Mouse (Mus musculus): ENCODE data around the gene Bsdc1. TPM values are rescaled to one million over a fixed set of nuclear protein-coding genes. Genes with fewer than 3 reads are reported as not detected.

Gene Bsdc1
- polyA plus RNA-seq, 1 experiment: 31.5 TPM

DNA sequence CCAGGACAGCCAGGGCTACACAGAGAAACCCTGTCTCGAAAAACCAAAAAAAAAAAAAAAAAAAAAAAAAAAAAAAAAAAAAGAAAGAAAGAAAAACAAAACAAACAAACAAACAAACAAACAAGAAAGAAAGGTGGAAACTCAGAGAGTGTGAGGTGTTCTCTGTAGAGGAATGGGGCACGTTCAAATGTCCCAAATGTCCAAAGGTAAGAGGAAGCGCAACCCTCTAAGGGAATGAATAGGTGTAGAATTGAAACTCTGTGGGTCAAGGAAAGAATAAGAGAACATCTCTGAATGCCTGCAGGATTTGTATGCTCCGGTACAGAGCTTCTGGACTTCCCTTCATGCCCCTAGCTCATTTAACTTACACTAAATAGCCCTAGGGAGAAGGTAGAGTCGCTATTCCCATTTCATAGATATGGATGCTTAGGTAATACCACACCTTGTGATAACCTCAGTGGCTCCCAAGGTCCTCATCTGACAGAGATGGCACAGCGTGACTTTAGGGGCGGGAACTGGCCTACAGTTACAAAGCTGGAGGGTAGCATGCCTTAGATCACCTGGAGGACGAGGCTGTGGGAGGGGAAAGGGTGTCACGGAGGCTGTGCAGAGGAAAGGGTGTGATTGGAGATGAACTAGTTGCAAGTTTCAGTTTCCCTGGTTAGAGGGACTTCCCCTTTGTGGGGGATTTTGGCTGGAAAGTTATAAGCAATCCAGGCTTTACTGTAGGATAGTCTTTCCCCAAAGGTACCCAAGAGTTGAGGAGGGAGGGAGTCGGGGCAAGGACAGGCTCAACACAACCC lies 46.3 kb downstream of the Bsdc1 start:
- Histone ChIP-seq H3K27ac (ENCODE audit: insufficient read depth, low read length) (no peak overlapping the region), H3K4me1 (ENCODE audit: control insufficient read depth, insufficient read depth, insufficient read length) (peaks cover 10% of the 10 kb centered on the region; the same call in 1 of the 2 replicates), H3K36me3 (ENCODE audit: control insufficient read depth, insufficient read depth, low read length) (no peaks in the 10 kb centered on the region), H3K4me3 (ENCODE audit: extremely low read depth, insufficient read depth, insufficient read length) (no peak overlapping the region), H3K27me3 (ENCODE audit: control insufficient read depth, insufficient read depth, low read length) (no peaks in the 10 kb centered on the region)
- DNase-seq (ENCODE audit: low read depth in 1 of 2, low spot score in 2 of 2): no peak
- TF ChIP-seq POLR2A (IDR thresholded peaks at IDR 0.05; ENCODE audit: low read depth, low read length) (no peak), CTCF (IDR thresholded peaks at IDR 0.05; ENCODE audit: extremely low read depth, insufficient read depth, insufficient read length, insufficient replicate concordance) (no peak)
- WGBS: 44% methylated on average over 10 of the region's 10 CpGs

DNA sequence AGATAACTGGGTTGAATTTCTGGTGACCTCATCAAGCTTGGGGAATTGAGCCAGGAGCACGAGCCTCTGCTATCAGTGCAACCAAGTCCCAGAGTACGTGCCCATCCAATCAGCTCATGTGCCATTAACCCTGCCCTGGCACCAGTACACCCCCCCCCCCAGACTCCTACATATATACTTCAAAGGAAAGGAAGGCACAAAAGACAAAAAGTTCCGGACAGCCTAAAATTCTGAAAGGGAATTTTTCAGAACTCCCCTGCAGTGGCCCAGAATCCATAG lies 46.8 kb downstream of the Bsdc1 start:
- no peaks in the 10 kb centered on the region for H3K36me3 ChIP-seq (ENCODE audit: control insufficient read depth, insufficient read depth, low read length)
- H3K4me1 ChIP-seq (ENCODE audit: control insufficient read depth, insufficient read depth, insufficient read length): peaks cover 8% of the 10 kb centered on the region
- H3K4me3 ChIP-seq (ENCODE audit: extremely low read depth, insufficient read depth, insufficient read length): no peak overlapping the region
- H3K27ac ChIP-seq (ENCODE audit: insufficient read depth, low read length): no peak overlapping the region
- no peak for DNase-seq (ENCODE audit: low read depth in 1 of 2, low spot score in 2 of 2)
- 58% methylated on average over 3 of the region's 3 CpGs for WGBS
- TF ChIP-seq POLR2A (IDR thresholded peaks at IDR 0.05; ENCODE audit: low read depth, low read length) (no peak), CTCF (IDR thresholded peaks at IDR 0.05; ENCODE audit: extremely low read depth, insufficient read depth, insufficient read length, insufficient replicate concordance) (no peak)
- H3K27me3 ChIP-seq (ENCODE audit: control insufficient read depth, insufficient read depth, low read length): no peaks in the 10 kb centered on the region

DNA sequence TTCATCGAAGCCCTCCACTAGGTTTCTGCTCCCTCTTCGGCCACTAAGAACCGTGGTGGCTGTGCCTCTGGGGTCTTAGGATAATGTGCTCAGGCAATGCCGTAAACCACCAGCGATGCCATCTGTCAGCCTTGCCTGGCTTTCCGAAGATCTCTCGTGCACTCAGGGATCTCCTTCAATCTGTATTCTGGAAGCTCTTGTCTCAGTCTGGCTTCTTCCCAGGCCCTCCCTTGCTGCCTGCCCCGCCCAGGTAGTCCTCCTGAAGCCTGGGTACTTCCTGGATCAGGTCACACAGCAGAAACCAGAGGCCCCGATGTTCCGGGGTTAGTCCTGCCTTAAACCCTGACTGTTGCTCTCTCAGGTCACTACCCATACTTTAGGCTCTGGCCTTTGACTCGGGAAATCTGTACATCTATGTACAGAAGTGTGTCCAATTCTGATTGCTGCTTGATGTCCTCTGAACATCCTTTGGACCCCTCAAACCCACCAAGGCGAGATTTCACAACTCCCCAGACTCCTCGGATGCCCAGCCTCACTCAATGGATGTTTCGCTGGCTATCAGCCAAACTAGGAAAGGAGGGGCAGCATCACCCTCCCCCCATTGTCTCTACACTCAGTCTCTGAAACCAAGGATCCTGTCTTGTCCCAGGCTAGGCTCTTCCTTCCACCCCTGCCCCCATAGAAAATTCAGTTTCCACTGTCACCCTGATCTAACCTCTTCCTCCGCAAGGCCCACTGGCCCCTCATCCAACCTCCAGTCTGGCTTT lies 47.6 kb downstream of the Bsdc1 start:
- TF ChIP-seq POLR2A (IDR thresholded peaks at IDR 0.05; ENCODE audit: low read depth, low read length): no peak
- TF ChIP-seq CTCF (IDR thresholded peaks at IDR 0.05; ENCODE audit: extremely low read depth, insufficient read depth, insufficient read length, insufficient replicate concordance): no peak
- no peak overlapping the region for H3K4me3 ChIP-seq (ENCODE audit: extremely low read depth, insufficient read depth, insufficient read length)
- no peaks in the 10 kb centered on the region for H3K36me3 ChIP-seq (ENCODE audit: control insufficient read depth, insufficient read depth, low read length)
- peaks cover 12% of the 10 kb centered on the region for H3K4me1 ChIP-seq (ENCODE audit: control insufficient read depth, insufficient read depth, insufficient read length)
- WGBS: 80% methylated on average over 15 of the region's 15 CpGs
- H3K27ac ChIP-seq (ENCODE audit: insufficient read depth, low read length): no peak overlapping the region
- DNase-seq (ENCODE audit: low read depth in 1 of 2, low spot score in 2 of 2): no peak
- peaks cover 3% of the 10 kb centered on the region; the same call in 1 of the 2 replicates for H3K27me3 ChIP-seq (ENCODE audit: control insufficient read depth, insufficient read depth, low read length)

DNA sequence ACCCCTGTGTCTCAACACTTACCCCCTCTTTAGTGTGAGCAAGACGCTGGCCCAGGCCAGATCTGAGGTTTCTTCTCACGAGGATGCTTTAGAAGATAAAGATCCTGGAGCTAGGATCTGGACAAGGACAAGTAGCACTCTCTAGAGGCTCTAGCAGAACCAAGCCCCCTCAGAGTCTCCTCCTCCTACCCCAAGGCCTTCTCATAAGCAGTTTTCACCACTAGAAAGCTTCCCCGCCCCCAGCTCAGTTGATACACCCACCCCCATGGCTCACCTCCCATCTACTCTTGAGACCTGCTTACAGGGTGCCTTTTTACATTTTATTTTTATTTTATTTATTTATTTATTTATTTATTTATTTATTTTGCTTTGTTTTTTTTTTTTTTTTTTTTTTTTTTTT lies 48.3 kb downstream of the Bsdc1 start:
- Histone ChIP-seq H3K36me3 (ENCODE audit: control insufficient read depth, insufficient read depth, low read length) (no peaks in the 10 kb centered on the region), H3K27me3 (ENCODE audit: control insufficient read depth, insufficient read depth, low read length) (peaks cover 4% of the 10 kb centered on the region; the same call in 1 of the 2 replicates), H3K4me3 (ENCODE audit: extremely low read depth, insufficient read depth, insufficient read length) (no peak overlapping the region), H3K27ac (ENCODE audit: insufficient read depth, low read length) (no peak overlapping the region), H3K4me1 (ENCODE audit: control insufficient read depth, insufficient read depth, insufficient read length) (peaks cover 15% of the 10 kb centered on the region)
- WGBS: 85% methylated on average over 3 of the region's 3 CpGs
- TF ChIP-seq CTCF (IDR thresholded peaks at IDR 0.05; ENCODE audit: extremely low read depth, insufficient read depth, insufficient read length, insufficient replicate concordance) (no peak), POLR2A (IDR thresholded peaks at IDR 0.05; ENCODE audit: low read depth, low read length) (no peak)
- no peak for DNase-seq (ENCODE audit: low read depth in 1 of 2, low spot score in 2 of 2)

DNA sequence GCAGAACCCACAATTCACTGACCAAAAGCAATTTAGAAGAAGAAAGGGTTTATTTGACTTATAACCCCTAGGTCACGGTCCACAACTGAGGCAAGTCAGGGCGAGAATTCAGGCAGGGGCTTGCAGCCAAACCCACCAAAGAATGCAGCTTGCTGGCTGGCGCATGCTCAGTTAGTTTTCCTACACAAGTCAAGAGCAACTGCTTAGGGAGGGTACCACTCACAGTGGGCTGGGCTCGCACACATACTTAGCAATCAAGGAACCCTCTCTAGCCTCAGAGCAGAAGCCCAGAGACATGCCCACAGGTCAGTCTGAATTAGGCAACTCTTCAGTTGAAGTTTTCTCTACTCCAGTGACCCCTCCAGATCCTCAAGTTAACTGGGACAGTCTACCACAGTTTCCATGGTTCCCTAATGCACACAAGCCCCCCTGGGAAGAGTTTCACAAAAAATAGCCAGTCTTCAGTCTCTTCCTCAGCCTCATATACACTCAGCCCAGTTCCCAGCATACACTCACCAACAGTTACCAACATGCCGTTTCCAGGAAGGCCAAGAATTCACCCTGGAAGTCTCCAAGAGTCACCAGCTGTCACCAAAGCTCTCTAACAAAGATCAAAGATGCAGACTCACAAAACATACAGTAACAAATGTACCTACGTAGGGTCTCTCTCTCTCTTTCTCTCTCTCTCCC lies 49.5 kb downstream of the Bsdc1 start:
- no peaks in the 10 kb centered on the region for H3K36me3 ChIP-seq (ENCODE audit: control insufficient read depth, insufficient read depth, low read length)
- no peak for DNase-seq (ENCODE audit: low read depth in 1 of 2, low spot score in 2 of 2)
- peaks cover 16% of the 10 kb centered on the region for H3K4me1 ChIP-seq (ENCODE audit: control insufficient read depth, insufficient read depth, insufficient read length)
- no peak overlapping the region for H3K27ac ChIP-seq (ENCODE audit: insufficient read depth, low read length)
- peaks cover 4% of the 10 kb centered on the region; the same call in 1 of the 2 replicates for H3K27me3 ChIP-seq (ENCODE audit: control insufficient read depth, insufficient read depth, low read length)
- no peak for TF ChIP-seq CTCF (IDR thresholded peaks at IDR 0.05; ENCODE audit: extremely low read depth, insufficient read depth, insufficient read length, insufficient replicate concordance)
- TF ChIP-seq POLR2A (IDR thresholded peaks at IDR 0.05; ENCODE audit: low read depth, low read length): no peak
- WGBS: 82% methylated on average over 6 of the region's 6 CpGs
- no peak overlapping the region for H3K4me3 ChIP-seq (ENCODE audit: extremely low read depth, insufficient read depth, insufficient read length)

DNA sequence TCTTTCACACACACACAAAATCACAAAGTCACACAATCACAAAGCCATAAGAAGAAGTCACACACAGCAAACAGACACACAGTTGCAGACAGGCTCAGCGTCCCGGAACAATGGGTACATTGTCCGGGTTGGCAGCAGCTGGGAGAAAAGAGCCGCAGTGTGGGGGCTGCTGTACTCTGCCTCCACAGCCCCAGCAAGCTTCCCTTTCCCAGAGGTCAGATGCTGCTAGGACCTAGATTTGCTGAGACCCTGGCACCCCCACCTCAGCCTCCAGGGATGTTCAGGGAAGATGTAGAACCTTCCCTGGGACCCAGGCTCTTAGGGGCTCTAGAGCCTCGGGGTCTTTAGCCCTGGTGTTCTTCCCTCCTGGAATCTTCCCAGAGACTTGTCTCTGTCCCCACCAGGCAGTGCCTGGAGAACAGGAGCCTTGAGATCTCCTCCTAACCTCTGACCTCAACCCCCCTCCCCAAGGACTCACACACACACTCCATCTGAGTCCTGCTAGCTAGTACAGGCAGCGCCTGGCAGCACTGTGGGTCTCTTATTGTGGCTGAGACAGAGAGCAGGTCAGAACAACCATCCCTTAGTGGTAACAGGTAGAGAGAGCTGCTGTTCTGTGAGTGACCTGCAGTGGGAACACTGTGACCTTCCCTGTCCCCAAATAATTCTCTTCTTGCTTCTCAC lies 50.2 kb downstream of the Bsdc1 start:
- no peak overlapping the region for H3K27ac ChIP-seq (ENCODE audit: insufficient read depth, low read length)
- no peaks in the 10 kb centered on the region for H3K36me3 ChIP-seq (ENCODE audit: control insufficient read depth, insufficient read depth, low read length)
- no peak for DNase-seq (ENCODE audit: low read depth in 1 of 2, low spot score in 2 of 2)
- 90% methylated on average over 6 of the region's 6 CpGs for WGBS
- peaks cover 4% of the 10 kb centered on the region; the same call in 1 of the 2 replicates for H3K27me3 ChIP-seq (ENCODE audit: control insufficient read depth, insufficient read depth, low read length)
- peaks cover 16% of the 10 kb centered on the region for H3K4me1 ChIP-seq (ENCODE audit: control insufficient read depth, insufficient read depth, insufficient read length)
- no peak overlapping the region for H3K4me3 ChIP-seq (ENCODE audit: extremely low read depth, insufficient read depth, insufficient read length)
- TF ChIP-seq CTCF (IDR thresholded peaks at IDR 0.05; ENCODE audit: extremely low read depth, insufficient read depth, insufficient read length, insufficient replicate concordance) (no peak), POLR2A (IDR thresholded peaks at IDR 0.05; ENCODE audit: low read depth, low read length) (no peak)
